Mouse (Mus musculus) neural tube, embryonic 12.5 days (tissue): Measurements from ENCODE around the gene Bckdhb. TPM values are rescaled to one million over a fixed set of nuclear protein-coding genes. Genes with fewer than 3 reads are reported as not detected.
"Not testable (repeated sequence)": the region's sequence is repeated elsewhere in the genome, so short reads cannot be mapped to it uniquely, and the experiment has no call there.

ENCODE experiments used
- ATAC-seq: fragments of 200-750 bp; cut with Nextera tagmentation; 2 replicates; pipeline ENCODE4 v1.8.0; 2017; ENCODE audit warnings: low read depth, mild to moderate bottlenecking, moderate TSS enrichment, moderate library complexity; ENCODE audit not compliant: low FRiP score
- H3K27ac ChIP-seq: fragments of 300-500 bp; sonication (generic); 2 replicates; pipeline ENCODE4 v1.5.1; 2016
- H3K27me3 ChIP-seq: fragments of 300-500 bp; sonication (generic); replicated peaks from 2 replicates; pipeline ENCODE4 v1.6.1; 2016; ENCODE audit warnings: mild to moderate bottlenecking
- H3K36me3 ChIP-seq: fragments of 300-500 bp; sonication (generic); 2 replicates; pipeline ENCODE4 v1.6.1; 2016; ENCODE audit warnings: mild to moderate bottlenecking
- H3K4me1 ChIP-seq: fragments of 300-500 bp; sonication (generic); 2 replicates; pipeline ENCODE4 v1.6.1; 2016
- H3K4me2 ChIP-seq: fragments of 300-500 bp; sonication (generic); replicated peaks from 2 replicates; pipeline ENCODE4 v1.6.1; 2016; ENCODE audit warnings: mild to moderate bottlenecking
- H3K4me3 ChIP-seq: fragments of 300-500 bp; sonication (generic); 2 replicates; pipeline ENCODE4 v1.5.1; 2016
- H3K9ac ChIP-seq: fragments of 300-500 bp; sonication (generic); 2 replicates; pipeline ENCODE4 v1.6.1; 2016; ENCODE audit warnings: mild to moderate bottlenecking
- H3K9me3 ChIP-seq: fragments of 300-500 bp; sonication (generic); 2 replicates; pipeline ENCODE4 v1.6.1; 2016; ENCODE audit warnings: mild to moderate bottlenecking
- WGBS: fragments of 180-500 bp; shearing (Covaris S2); methylation state at CpG from one replicate; pipeline ENCODE4 v1.1.7; 2016; 5-methylcytosine and 5-hydroxymethylcytosine counted together
- polyA plus RNA-seq: library from polyadenylated mRNA; unstranded; fragments of >200 nt; fragmentation: Nextera tagmentation; extraction: Ambion mirVana; gene quantifications from 2 replicates; pipeline ENCODE4 v1.2.1, GENCODE M21; 2016

Bckdhb gene
- polyA plus RNA-seq, 1 experiment from 2014 or later: 35.0 TPM

DNA sequence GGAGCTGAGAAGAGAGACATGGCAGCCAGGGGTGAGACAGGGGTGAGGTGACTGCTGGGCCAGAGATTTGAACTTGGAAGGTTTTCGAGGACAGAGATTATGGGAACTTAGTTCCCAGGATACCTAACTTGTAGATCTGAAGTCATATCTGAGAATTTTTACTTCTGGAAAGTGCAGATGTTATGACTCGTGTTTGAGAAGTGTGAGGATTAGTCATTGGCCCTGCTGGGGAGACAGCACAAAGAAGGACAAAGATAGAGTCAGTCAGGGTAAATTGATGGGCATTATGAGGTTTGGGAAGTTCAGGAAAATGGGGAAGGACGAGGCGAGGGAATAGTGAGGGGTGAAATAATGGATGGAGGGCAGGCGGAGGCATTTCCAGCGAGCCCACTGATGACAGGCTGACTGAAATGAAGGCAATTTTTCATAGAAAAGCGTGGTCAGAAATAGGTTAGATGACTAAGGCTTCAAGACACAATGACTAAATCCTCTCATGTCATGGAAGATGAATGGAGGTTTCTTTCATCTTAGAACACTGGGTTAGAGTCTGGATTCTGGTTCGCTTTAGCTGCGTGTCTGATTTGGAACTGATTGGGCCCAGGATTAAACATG lies 42.6 kb downstream of the Bckdhb start:
- Histone ChIP-seq H3K9ac (no peak overlapping the region), H3K27ac (no peak overlapping the region), H3K27me3 (no peaks in the 10 kb centered on the region), H3K4me1 (peaks cover 2% of the 10 kb centered on the region; the same call in 1 of the 2 replicates), H3K4me2 (no peak overlapping the region), H3K36me3 (no peaks in the 10 kb centered on the region), H3K9me3 (no peaks in the 10 kb centered on the region), H3K4me3 (no peak overlapping the region)
- no peak for ATAC-seq
- 89% methylated on average over 9 of the region's 9 CpGs for WGBS

DNA sequence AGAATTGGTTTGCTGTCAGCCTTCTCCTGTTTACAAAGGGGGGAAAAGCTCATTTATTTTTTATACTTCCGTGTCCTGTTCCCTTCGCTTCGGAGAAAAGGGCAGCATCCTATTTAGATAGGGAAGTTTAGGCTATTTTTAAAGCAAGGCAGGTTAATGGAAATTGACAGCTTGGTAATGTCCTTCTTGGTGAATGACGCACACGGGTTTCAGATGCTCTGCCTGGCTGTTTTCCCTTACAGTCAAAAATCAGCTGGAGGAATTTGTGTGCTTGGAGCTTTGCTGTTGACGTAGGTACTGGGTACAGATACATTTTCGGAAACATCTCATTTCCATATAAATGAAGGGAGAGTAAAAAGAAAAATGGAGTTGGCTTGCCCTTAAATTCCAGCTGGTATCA lies 44.4 kb downstream of the Bckdhb start:
- H3K4me3 ChIP-seq: no peak overlapping the region
- H3K4me1 ChIP-seq: no peaks in the 10 kb centered on the region
- H3K9me3 ChIP-seq: no peaks in the 10 kb centered on the region
- H3K9ac ChIP-seq: no peak overlapping the region
- H3K27me3 ChIP-seq: no peaks in the 10 kb centered on the region
- no peaks in the 10 kb centered on the region for H3K36me3 ChIP-seq
- H3K4me2 ChIP-seq: no peak overlapping the region
- 90% methylated on average over 7 of the region's 7 CpGs for WGBS
- ATAC-seq: no peak
- no peak overlapping the region for H3K27ac ChIP-seq

DNA sequence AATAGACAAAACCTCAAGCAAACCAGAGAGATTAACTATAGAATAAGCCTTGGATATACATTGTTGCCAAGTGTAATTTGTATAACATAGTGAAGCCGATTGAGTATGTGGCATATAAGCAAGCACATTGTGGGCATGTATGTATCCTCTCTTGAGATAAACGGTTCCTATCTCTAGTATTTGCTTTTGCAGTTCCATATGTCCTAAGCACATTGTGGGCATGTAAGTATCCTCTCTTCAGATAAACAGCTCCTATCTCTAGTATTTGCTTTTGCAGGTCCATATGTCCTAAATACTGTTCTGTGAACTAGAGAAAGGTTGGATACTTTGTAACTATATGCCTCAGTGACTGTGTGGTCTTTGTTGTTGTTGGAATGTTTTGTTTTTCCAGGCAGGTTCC lies 48.5 kb downstream of the Bckdhb start:
- H3K4me2 ChIP-seq: no peak overlapping the region
- H3K9me3 ChIP-seq: no peaks in the 10 kb centered on the region
- no peak overlapping the region for H3K9ac ChIP-seq
- no peak for ATAC-seq
- H3K27me3 ChIP-seq: no peaks in the 10 kb centered on the region
- no peaks in the 10 kb centered on the region for H3K4me1 ChIP-seq
- no peaks in the 10 kb centered on the region for H3K36me3 ChIP-seq
- H3K4me3 ChIP-seq: no peak overlapping the region
- no peak overlapping the region for H3K27ac ChIP-seq
- WGBS: 92% methylated on average over 2 of the region's 2 CpGs

DNA sequence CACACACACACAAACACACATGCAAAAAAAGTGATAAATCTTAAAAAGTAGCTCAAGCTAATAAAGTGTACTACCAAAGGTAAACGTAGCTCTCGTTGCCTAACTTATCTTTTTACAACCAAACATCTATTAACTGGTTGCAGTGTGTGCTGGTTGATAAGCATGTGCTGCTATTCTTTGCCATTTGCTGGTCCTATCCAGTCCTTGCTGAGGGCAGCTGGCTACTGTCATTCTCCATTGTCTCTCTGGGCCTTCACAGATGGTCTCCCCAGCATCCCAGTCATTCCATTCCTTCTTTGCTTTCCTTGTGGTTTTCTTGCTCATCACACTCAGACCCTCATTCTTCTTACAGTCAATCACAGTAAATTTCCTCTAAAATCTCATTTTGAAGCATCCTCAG lies 50.9 kb downstream of the Bckdhb start:
- H3K4me2 ChIP-seq: no peak overlapping the region
- H3K27me3 ChIP-seq: no peaks in the 10 kb centered on the region
- WGBS: 88% methylated on average over 2 of the region's 2 CpGs

DNA sequence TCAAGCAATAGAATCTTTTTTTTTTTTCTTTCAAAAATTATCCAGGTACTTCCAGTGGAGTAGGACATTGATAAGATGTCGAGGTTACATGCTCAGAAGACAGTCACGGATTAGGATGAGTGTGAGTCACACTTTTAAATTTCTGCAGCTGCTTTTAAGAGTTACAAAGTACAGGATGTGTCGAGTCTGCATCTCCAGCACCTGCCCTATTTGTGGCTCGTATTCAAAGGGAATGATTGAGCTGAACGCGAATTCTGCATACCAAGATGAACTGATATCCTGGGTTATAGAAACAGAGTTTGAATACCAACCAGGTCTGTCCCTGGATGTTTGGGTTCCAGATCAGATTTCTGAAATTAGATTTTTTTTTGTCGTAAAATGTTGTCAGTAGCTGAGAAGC lies 56.3 kb downstream of the Bckdhb start:
- Histone ChIP-seq H3K27ac (no peak overlapping the region), H3K36me3 (no peaks in the 10 kb centered on the region), H3K4me2 (no peak overlapping the region), H3K9me3 (no peaks in the 10 kb centered on the region), H3K9ac (no peak overlapping the region), H3K4me1 (no peaks in the 10 kb centered on the region), H3K27me3 (no peaks in the 10 kb centered on the region), H3K4me3 (no peak overlapping the region)
- 86% methylated on average over 7 of the region's 7 CpGs for WGBS
- no peak for ATAC-seq

More for the DNA sequence above, 50.9 kb downstream of the Bckdhb start:
- no peak overlapping the region for H3K9ac ChIP-seq
- no peaks in the 10 kb centered on the region for H3K9me3 ChIP-seq
- no peaks in the 10 kb centered on the region for H3K4me1 ChIP-seq
- H3K36me3 ChIP-seq: no peaks in the 10 kb centered on the region
- no peak for ATAC-seq
- H3K4me3 ChIP-seq: no peak overlapping the region
- no peak overlapping the region for H3K27ac ChIP-seq

DNA sequence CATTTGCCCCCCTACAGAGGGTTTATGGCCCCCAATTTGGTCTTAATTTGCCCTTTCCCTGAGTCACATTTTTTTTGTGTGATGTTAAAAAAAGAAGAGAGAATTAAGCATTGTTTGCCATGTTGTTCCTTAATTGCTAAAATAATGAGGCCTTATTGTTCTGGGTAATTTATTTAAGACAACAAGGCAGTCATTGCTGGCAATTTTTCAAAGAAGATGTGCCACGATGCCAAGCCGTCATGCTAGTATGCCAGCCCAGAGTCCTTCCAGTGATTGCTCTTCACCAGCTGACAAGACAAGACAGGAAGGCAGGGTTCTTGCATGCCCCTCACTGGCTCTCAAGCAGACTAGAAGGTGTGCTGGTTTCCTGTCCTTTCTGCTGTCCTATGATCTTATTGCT lies 84.0 kb downstream of the Bckdhb start:
- H3K4me1 ChIP-seq: no peaks in the 10 kb centered on the region
- H3K27me3 ChIP-seq: no peaks in the 10 kb centered on the region
- 38% methylated on average over 2 of the region's 2 CpGs for WGBS
- no peak overlapping the region for H3K27ac ChIP-seq
- no peak overlapping the region for H3K9ac ChIP-seq
- ATAC-seq: no peak
- 0 out of 2 replicates have a peak, but pooled peaks cover under 1% of the 10 kb centered on the region for H3K36me3 ChIP-seq
- H3K9me3 ChIP-seq: no peaks in the 10 kb centered on the region
- no peak overlapping the region for H3K4me3 ChIP-seq
- H3K4me2 ChIP-seq: no peak overlapping the region

DNA sequence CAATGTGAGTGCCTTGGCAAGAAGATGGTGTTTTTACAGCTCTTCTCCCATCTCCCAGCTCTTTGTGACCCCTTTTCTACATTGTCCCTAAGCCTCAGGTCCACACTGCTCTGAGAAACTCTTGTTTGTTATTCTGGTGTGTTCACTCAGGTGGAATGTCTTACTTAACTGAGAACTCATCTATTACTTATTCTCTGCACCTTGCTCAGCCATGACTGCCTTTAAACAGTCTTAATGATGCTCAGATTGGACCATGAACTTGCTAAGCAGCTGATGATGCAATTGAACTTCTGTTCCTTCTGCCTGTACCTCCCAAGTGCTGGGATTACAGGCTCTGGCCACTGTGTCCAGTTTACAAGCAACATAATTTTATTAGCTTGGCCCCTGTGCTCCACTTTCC lies 86.2 kb downstream of the Bckdhb start:
- no peaks in the 10 kb centered on the region for H3K9me3 ChIP-seq
- ATAC-seq: no peak
- H3K27ac ChIP-seq: no peak overlapping the region
- no peaks in the 10 kb centered on the region for H3K4me1 ChIP-seq
- no peak overlapping the region for H3K4me2 ChIP-seq
- H3K9ac ChIP-seq: no peak overlapping the region
- no peaks in the 10 kb centered on the region for H3K36me3 ChIP-seq
- H3K27me3 ChIP-seq: no peaks in the 10 kb centered on the region
- H3K4me3 ChIP-seq: no peak overlapping the region

DNA sequence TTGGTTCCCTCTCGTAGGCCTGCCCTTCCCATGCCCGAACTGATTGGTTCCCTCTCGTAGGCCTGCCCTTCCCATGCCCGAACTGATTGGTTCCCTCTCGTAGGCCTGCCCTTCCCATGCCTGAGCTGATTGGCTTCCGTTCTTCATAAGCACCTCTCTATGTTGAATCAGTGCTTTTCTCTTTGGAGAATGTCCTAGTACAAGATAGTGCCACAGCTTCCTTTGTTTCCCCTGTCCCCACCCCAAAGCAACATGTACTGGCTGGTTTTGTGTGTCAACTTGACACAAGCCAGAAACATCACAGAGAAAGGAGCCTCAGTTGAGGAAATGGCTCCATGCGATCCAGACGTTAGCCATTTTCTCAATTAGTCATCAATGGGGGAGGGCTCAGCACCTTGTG lies 93.2 kb downstream of the Bckdhb start:
- H3K4me1 ChIP-seq, H3K9me3 ChIP-seq, ATAC-seq, H3K4me3 ChIP-seq, H3K4me2 ChIP-seq, H3K9ac ChIP-seq, H3K36me3 ChIP-seq, H3K27me3 ChIP-seq, H3K27ac ChIP-seq: not testable (repeated sequence)
- 92% methylated on average over 8 of the region's 8 CpGs for WGBS

DNA sequence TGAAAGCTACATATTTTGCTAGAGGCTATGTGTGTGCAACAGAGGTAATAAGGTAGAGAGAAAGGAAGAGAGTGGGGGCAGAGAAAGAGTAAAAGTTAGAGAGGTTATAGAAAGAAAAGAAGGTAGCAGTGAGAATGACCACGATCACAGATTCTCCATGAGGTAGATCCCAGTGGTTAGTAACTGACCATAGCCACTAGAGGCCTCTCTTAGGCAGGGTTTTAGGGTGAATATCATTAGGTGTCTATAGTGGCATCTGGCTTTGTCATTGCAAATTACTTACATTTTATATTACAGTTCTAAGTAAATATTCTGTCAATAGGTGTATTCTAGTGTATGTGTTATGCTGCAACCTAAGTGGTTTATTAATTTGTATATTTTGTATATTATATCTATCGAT lies 94.7 kb downstream of the Bckdhb start:
- Histone ChIP-seq H3K4me1 (no peaks in the 10 kb centered on the region), H3K4me3 (no peak overlapping the region), H3K4me2 (no peak overlapping the region), H3K27me3 (no peaks in the 10 kb centered on the region), H3K27ac (no peak overlapping the region), H3K9me3 (no peaks in the 10 kb centered on the region), H3K36me3 (no peaks in the 10 kb centered on the region), H3K9ac (no peak overlapping the region)
- ATAC-seq: peak; percentile 82; the same call in 1 of the 2 replicates
- 79% methylated on average over 2 of the region's 2 CpGs for WGBS

DNA sequence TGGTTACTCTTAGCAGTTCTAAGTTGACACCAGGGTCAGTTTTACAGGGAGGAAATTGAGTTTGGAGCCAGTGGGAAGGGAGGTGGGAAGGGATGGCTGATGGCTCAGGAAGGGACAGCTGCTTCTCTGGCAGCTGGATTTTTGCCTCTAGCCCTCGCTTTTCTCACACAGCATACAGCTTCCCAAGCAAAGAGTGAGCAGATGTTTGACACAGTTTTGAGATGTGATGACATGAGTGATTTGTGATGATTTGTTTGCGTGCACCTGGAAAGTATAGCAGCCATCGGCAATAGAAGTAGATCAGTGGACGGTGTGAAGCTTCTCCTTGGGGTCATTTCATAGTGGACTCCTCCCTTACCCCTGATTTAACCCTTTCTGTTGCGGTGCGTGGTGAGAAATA lies 96.2 kb downstream of the Bckdhb start:
- Histone ChIP-seq H3K9ac (no peak overlapping the region), H3K9me3 (no peaks in the 10 kb centered on the region), H3K4me3 (no peak overlapping the region), H3K4me1 (no peaks in the 10 kb centered on the region), H3K27ac (no peak overlapping the region), H3K36me3 (no peaks in the 10 kb centered on the region), H3K4me2 (no peak overlapping the region), H3K27me3 (no peaks in the 10 kb centered on the region)
- WGBS: 76% methylated on average over 6 of the region's 6 CpGs
- ATAC-seq: no peak

DNA sequence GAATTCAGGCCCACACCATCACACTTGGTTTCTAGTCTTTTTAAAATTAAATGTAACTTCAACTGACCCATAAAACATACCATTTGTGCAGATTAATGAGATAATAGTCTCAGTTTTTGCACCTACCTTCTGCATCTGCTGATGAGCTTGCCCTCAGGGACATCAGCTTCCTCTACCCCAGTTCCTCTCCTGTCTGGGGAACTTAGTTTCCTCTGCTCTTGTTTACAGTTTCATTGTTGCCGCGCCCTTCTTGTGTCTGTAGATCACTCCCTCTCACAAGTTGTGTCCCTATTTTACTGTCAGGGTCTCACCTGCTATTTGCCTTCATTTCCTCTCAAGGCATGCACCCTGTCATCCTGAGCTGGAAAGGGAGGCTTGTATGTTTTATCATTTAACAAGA lies 103.2 kb downstream of the Bckdhb start:
- H3K4me1 ChIP-seq: peaks cover 8% of the 10 kb centered on the region
- H3K9me3 ChIP-seq: no peaks in the 10 kb centered on the region
- no peak overlapping the region for H3K4me2 ChIP-seq
- H3K27ac ChIP-seq: no peak overlapping the region
- WGBS: 88% methylated on average over 2 of the region's 2 CpGs
- no peaks in the 10 kb centered on the region for H3K36me3 ChIP-seq
- ATAC-seq: no peak
- no peaks in the 10 kb centered on the region for H3K27me3 ChIP-seq
- no peak overlapping the region for H3K9ac ChIP-seq
- H3K4me3 ChIP-seq: no peak overlapping the region

DNA sequence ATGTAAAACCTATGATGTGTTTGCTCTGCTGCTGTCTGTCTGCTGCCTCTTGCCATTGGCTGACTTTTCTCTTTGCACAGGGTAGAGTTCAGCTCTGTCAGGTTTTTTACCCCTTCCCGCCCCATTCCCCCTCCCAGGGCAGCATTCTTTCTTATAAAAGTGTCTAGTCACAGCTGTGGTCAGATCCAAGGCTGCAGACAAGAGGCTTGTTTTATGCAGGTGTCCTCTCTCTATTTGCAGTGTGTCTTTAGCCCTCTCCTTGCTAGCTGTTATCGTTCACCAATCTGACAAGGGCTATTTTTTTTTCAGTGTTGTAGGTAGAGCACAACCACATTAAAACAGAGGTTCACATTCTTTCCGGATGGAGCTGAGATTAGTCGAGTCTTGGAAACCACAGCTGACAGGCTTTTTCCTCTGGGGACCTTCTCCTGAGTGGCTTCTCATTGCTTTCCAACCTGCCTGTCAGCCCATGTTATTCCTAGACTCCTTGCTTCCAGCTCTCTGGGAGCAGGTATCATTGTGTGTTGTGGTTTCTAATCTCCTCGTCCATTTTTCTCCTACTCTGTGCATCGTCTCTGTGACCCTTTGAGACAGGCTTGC lies 105.8 kb downstream of the Bckdhb start:
- 85% methylated on average over 6 of the region's 6 CpGs for WGBS
- no peak overlapping the region for H3K27ac ChIP-seq
- no peak overlapping the region for H3K4me2 ChIP-seq
- H3K36me3 ChIP-seq: no peaks in the 10 kb centered on the region
- peaks cover 10% of the 10 kb centered on the region for H3K4me1 ChIP-seq
- H3K4me3 ChIP-seq: no peak overlapping the region
- ATAC-seq: no peak
- H3K9ac ChIP-seq: no peak overlapping the region
- H3K27me3 ChIP-seq: no peaks in the 10 kb centered on the region
- no peaks in the 10 kb centered on the region for H3K9me3 ChIP-seq

DNA sequence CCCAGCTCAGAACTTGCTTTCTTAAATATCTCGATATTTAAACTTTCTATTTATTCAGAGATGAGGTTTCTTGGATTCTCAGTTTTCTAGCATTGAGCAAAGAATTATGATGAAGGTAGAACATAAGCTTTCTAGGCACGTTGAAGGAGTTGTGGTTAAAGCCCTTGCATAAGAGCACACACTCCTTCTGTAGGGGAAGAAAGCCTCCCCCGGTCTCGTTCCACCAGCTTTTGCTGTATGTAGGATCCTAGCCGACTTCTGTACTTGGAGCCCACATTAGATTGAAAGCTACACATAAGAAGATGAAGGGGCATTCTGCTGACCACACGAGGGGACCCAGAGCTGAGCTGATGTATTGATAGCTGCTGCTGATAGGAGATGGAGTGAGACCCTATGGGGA lies 106.5 kb downstream of the Bckdhb start:
- peaks cover 10% of the 10 kb centered on the region for H3K4me1 ChIP-seq
- no peak overlapping the region for H3K27ac ChIP-seq
- no peaks in the 10 kb centered on the region for H3K27me3 ChIP-seq
- no peak for ATAC-seq
- no peak overlapping the region for H3K4me2 ChIP-seq
- WGBS: 86% methylated on average over 6 of the region's 6 CpGs
- H3K4me3 ChIP-seq: no peak overlapping the region
- H3K36me3 ChIP-seq: no peaks in the 10 kb centered on the region
- H3K9me3 ChIP-seq: no peaks in the 10 kb centered on the region
- H3K9ac ChIP-seq: no peak overlapping the region
